In genomic region chr2:178555692-178556340, GRCm38 (mm10) we compare ENCODE assay signal across 20 mouse cellular contexts.
A peak's percentile ranks its signal among the peaks of the same experiment; 100 is the strongest.
DNase-seq lines count a peak whose midpoint lies in the region; ATAC-seq and TF ChIP-seq lines count a peak whose summit lies in the region.
"Had no signal": no experiment of that assay in that cellular context is flagged by ENCODE, and none has a peak within 500 bp of the region (broad histone marks: within the 10 kb centered on the region; RNA-seq: fewer than 3 reads in every experiment).

No protein-coding gene starts in this region.

- no peak for TF ChIP-seq EP300 in liver, postnatal 0 days (IDR thresholded peaks at IDR 0.05; ENCODE audit: low read depth)

- no peak overlapping the region for H3K9ac ChIP-seq in liver, postnatal 0 days (replicated peaks)
- H3K9ac ChIP-seq in liver, embryonic 11.5 days (ENCODE audit: low read depth, low read length): no peak overlapping the region
- H3K9ac ChIP-seq: hindbrain, embryonic 14.5 days; limb, embryonic 13.5 days; lung, embryonic 14.5 days; neural tube, embryonic 12.5 days had no signal

- 0 out of 2 replicates have a peak, but pooled peaks have one; percentile 24 for ATAC-seq in liver, postnatal 0 days
- ATAC-seq in liver, embryonic 11.5 days (replicated peaks; ENCODE audit: low FRiP score): no peak
- no peak for ATAC-seq in granulocyte monocyte progenitor cell, adult 5-6 weeks (replicated peaks; ENCODE audit: poor library complexity, severe bottlenecking)
- ATAC-seq: CD4-positive, CD25-positive, alpha-beta regulatory T cell, adult 4 months; forebrain, embryonic 14.5 days had no signal

- WGBS in liver, postnatal 0 days (ENCODE audit: insufficient replicate concordance): 60% methylated on average over 3 of the region's 3 CpGs
- WGBS in liver, embryonic 11.5 days: 72% methylated on average over 3 of the region's 3 CpGs
- 77% methylated on average over 3 of the region's 3 CpGs for WGBS in heart, embryonic 10.5 days

- H3K4me1 ChIP-seq in liver, postnatal 0 days (ENCODE audit: insufficient read depth): no peaks in the 10 kb centered on the region
- no peaks in the 10 kb centered on the region for H3K4me1 ChIP-seq in liver, embryonic 11.5 days (replicated peaks; ENCODE audit: control insufficient read depth, insufficient read depth, low read length)
- peaks cover 10% of the 10 kb centered on the region for H3K4me1 ChIP-seq in heart, embryonic 10.5 days

- no peak for TF ChIP-seq CTCF in liver, postnatal 0 days (IDR thresholded peaks at IDR 0.05; ENCODE audit: low read depth)

- peak overlapping the region; percentile 39; the same call in 1 of the 2 replicates for H3K27ac ChIP-seq in liver, postnatal 0 days (ENCODE audit: low read depth)
- H3K27ac ChIP-seq in liver, embryonic 11.5 days (ENCODE audit: low read depth, low read length): no peak overlapping the region
- H3K27ac ChIP-seq in heart, embryonic 10.5 days: no peak overlapping the region
- H3K27ac ChIP-seq: gastrocnemius, adult 2 months; heart, adult 2 months; hindbrain, embryonic 14.5 days; limb, embryonic 13.5 days; neural tube, embryonic 12.5 days had no signal

- H3K4me2 ChIP-seq in liver, postnatal 0 days (ENCODE audit: low read depth, low read length): no peak overlapping the region
- H3K4me2 ChIP-seq in liver, embryonic 11.5 days: no peak overlapping the region
- H3K4me2 ChIP-seq: hindbrain, embryonic 14.5 days; limb, embryonic 13.5 days; lung, embryonic 14.5 days; neural tube, embryonic 12.5 days had no signal

- DNase-seq in liver, postnatal 0 days: no peak
- no peak for DNase-seq in liver, embryonic 11.5 days (ENCODE audit: low spot score)
- peak; percentile 44 for DNase-seq in adrenal gland, adult 2 months
- peak; percentile 37 for DNase-seq in adrenal gland, postnatal 25 days
- peak; percentile 65 for DNase-seq in cerebellum, adult 9-10 months
- DNase-seq in ovary, postnatal 14 days (ENCODE audit: low spot score): no peak
- no peak for DNase-seq in heart, embryonic 10.5 days (ENCODE audit: low spot score)
- DNase-seq: embryo, embryonic 11 days; gastrocnemius, adult 2 months; heart, adult 2 months; kidney, adult 11 months; kidney, postnatal 36 days; lung, embryonic 14.5 days; thymus, postnatal 4 days had no signal

- H3K36me3 ChIP-seq in liver, postnatal 0 days (replicated peaks; ENCODE audit: insufficient read depth, low read length): no peaks in the 10 kb centered on the region
- H3K36me3 ChIP-seq in liver, embryonic 11.5 days (ENCODE audit: control insufficient read depth, insufficient read depth, low read length): no peaks in the 10 kb centered on the region
- no peaks in the 10 kb centered on the region for H3K36me3 ChIP-seq in heart, embryonic 10.5 days
- H3K36me3 ChIP-seq: limb, embryonic 13.5 days; neural tube, embryonic 12.5 days had no signal

- no peak overlapping the region for H3K4me3 ChIP-seq in liver, postnatal 0 days (ENCODE audit: low read depth, low read length)
- no peak overlapping the region for H3K4me3 ChIP-seq in liver, embryonic 11.5 days (ENCODE audit: low read depth, low read length)
- no peak overlapping the region for H3K4me3 ChIP-seq in heart, embryonic 10.5 days
- H3K4me3 ChIP-seq: gastrocnemius, adult 2 months; heart, adult 2 months; limb, embryonic 13.5 days; neural tube, embryonic 12.5 days had no signal

- no peaks in the 10 kb centered on the region for H3K27me3 ChIP-seq in liver, postnatal 0 days (ENCODE audit: insufficient read depth, low read length)
- H3K27me3 ChIP-seq in liver, embryonic 11.5 days (replicated peaks; ENCODE audit: control insufficient read depth, insufficient read depth, low read length): no peaks in the 10 kb centered on the region; the same call in 1 of the 2 replicates
- H3K27me3 ChIP-seq in heart, embryonic 10.5 days (ENCODE audit: insufficient read depth, poor library complexity, severe bottlenecking): no peaks in the 10 kb centered on the region
- H3K27me3 ChIP-seq: neural tube, embryonic 12.5 days had no signal

- no peaks in the 10 kb centered on the region for H3K9me3 ChIP-seq in liver, postnatal 0 days (ENCODE audit: low read length)
- no peaks in the 10 kb centered on the region for H3K9me3 ChIP-seq in liver, embryonic 11.5 days (ENCODE audit: control insufficient read depth, low read length)
- no peaks in the 10 kb centered on the region for H3K9me3 ChIP-seq in heart, embryonic 10.5 days
- H3K9me3 ChIP-seq: limb, embryonic 13.5 days; neural tube, embryonic 12.5 days had no signal

Comparison
In these comparisons a context has a peak if more than half of its experiments do, and no peak if none do; other contexts are left out.
1. DNase-seq: peak in adrenal gland, adult 2 months (single experiment), adrenal gland, postnatal 25 days (single experiment) and cerebellum, adult 9-10 months (single experiment); none in liver, postnatal 0 days (single experiment), liver, embryonic 11.5 days (single experiment), ovary, postnatal 14 days (single experiment) and heart, embryonic 10.5 days (single experiment).